Mouse (Mus musculus) telencephalon, adult 2 months (tissue): ENCODE data around the gene Cops9.

Experiments used
- DNase-seq: peaks from one replicate; pipeline ENCODE4 v3.0.0-alpha.2; 2011; ENCODE audit warnings: low read depth, low spot score

The Cops9 gene

GRCm38 (mm10) chr1:92647026-92647425 lies 5.2 kb upstream of the Cops9 start:
- no peak for DNase-seq

- no peak for DNase-seq
These were observed 4.8 kb upstream of the Cops9 start for GRCm38 (mm10) chr1:92646601-92647000.

- DNase-seq = no peak
These were observed 4.3 kb upstream of the Cops9 start for GRCm38 (mm10) chr1:92646111-92646510.

- no peak for DNase-seq
These were observed 3.1 kb upstream of the Cops9 start for GRCm38 (mm10) chr1:92644916-92645315.

GRCm38 (mm10) chr1:92643691-92644090 lies 1.9 kb upstream of the Cops9 start:
- no peak for DNase-seq

- no peak for DNase-seq
These were observed 1.4 kb downstream of the Cops9 start for GRCm38 (mm10) chr1:92640393-92640792.

GRCm38 (mm10) chr1:92638736-92639135 lies 3.0 kb downstream of the Cops9 start:
- no peak for DNase-seq

- DNase-seq = peak; percentile 79
These were observed 3.6 kb downstream of the Cops9 start for GRCm38 (mm10) chr1:92638181-92638580.

GRCm38 (mm10) chr1:92637501-92638172 lies 4.1 kb downstream of the Cops9 start:
- DNase-seq = no peak

- DNase-seq = no peak
These were observed 5.1 kb downstream of the Cops9 start for GRCm38 (mm10) chr1:92636676-92637075.

GRCm38 (mm10) chr1:92636015-92636414 lies 5.8 kb downstream of the Cops9 start:
- no peak for DNase-seq

- DNase-seq = no peak
These were observed 6.7 kb downstream of the Cops9 start for GRCm38 (mm10) chr1:92634976-92635599.

GRCm38 (mm10) chr1:92634569-92634968 lies 7.2 kb downstream of the Cops9 start:
- DNase-seq = no peak

GRCm38 (mm10) chr1:92633726-92634125 lies 8.1 kb downstream of the Cops9 start:
- no peak for DNase-seq

- DNase-seq = no peak
These were observed 8.8 kb downstream of the Cops9 start for GRCm38 (mm10) chr1:92632948-92633347.

- DNase-seq = no peak
These were observed 9.6 kb downstream of the Cops9 start for GRCm38 (mm10) chr1:92632196-92632595.

GRCm38 (mm10) chr1:92628227-92628626 lies 13.6 kb downstream of the Cops9 start:
- no peak for DNase-seq

GRCm38 (mm10) chr1:92618360-92618759 lies 23.4 kb downstream of the Cops9 start:
- DNase-seq = no peak

GRCm38 (mm10) chr1:92617488-92617887 lies 24.3 kb downstream of the Cops9 start, which contains the start of gene Olfr12:
Gene Olfr12 (plus strand): TSS chr1:92617788.
- DNase-seq = no peak

- no peak for DNase-seq
These were observed 25.7 kb downstream of the Cops9 start for GRCm38 (mm10) chr1:92616046-92616445.

- DNase-seq = no peak
These were observed 27.3 kb downstream of the Cops9 start for GRCm38 (mm10) chr1:92614516-92614915.

- no peak for DNase-seq
These were observed 28.6 kb downstream of the Cops9 start for GRCm38 (mm10) chr1:92613175-92613574.

- DNase-seq = peak; percentile 24
These were observed 30.8 kb downstream of the Cops9 start for GRCm38 (mm10) chr1:92611008-92611407.
